ENCODE assay signal across 20 mouse cellular contexts in genomic region chr6:56156836-56157235, GRCm38 (mm10).
DNase-seq lines count a peak whose midpoint lies in the region; ATAC-seq lines count a peak whose summit lies in the region.
"Had no signal": no experiment of that assay in that cellular context is flagged by ENCODE, and none has a peak within 500 bp of the region (broad histone marks: within the 10 kb centered on the region; RNA-seq: fewer than 3 reads in every experiment).

No protein-coding gene starts in this region.

- peak; percentile 88 for ATAC-seq in cerebellum, adult (ENCODE audit: insufficient number of reproducible peaks, low FRiP score, low TSS enrichment)
- ATAC-seq: CD4-positive, CD25-positive, alpha-beta regulatory T cell, adult 4 months; forebrain, postnatal 0 days; intestine, embryonic 15.5 days had no signal

- DNase-seq in cerebellum, postnatal 4 days (ENCODE audit: low spot score in 2 of 2), result no peak
- DNase-seq in cerebellum, adult 18-20 months, result peak; percentile 41 to 65
- DNase-seq in cerebellum, adult 9-11 months, result peak; percentile 66
- DNase-seq in cerebellum, postnatal 36 days, result peak; percentile 21 to 40
- DNase-seq in heart, adult 9 months (ENCODE audit: low spot score in 2 of 2), result no peak
- DNase-seq in gastrocnemius, adult 18-20 months (ENCODE audit: low spot score), result no peak
- DNase-seq in left cerebral cortex, adult 18-20 months (ENCODE audit: low spot score in 2 of 2), result no peak
- DNase-seq: adrenal gland, postnatal 14 days; B cell, adult 2 months; embryo, embryonic 11 days; forebrain, postnatal 0 days; gastrocnemius, adult 2 months; gastrocnemius, postnatal 36 days; heart, adult 11 months; heart, postnatal 10 days; heart, postnatal 4 days; kidney, adult 18-20 months had no signal

Comparison
In these comparisons a context has a peak if more than half of its experiments do, and no peak if none do; other contexts are left out.
1. DNase-seq: peak in cerebellum, adult 18-20 months (2 of 2), cerebellum, adult 9-11 months (single experiment) and cerebellum, postnatal 36 days (2 of 2); none in cerebellum, postnatal 4 days (0 of 2), heart, adult 9 months (0 of 2), gastrocnemius, adult 18-20 months (single experiment) and left cerebral cortex, adult 18-20 months (0 of 2).